Mouse (Mus musculus) fat pad, adult 2 months (tissue): Measurements from ENCODE around the gene Phip.
A peak's percentile ranks its signal among the peaks of the same experiment; 100 is the strongest.

Source experiments
- DNase-seq: peaks from one replicate; pipeline ENCODE4 v3.0.0-alpha.2; 2011; ENCODE audit warnings: low read depth, low spot score; ENCODE audit errors: extremely low read depth

Gene Phip

GRCm38 (mm10) chr9:82877078-82877477 is 98.2 kb downstream of the Phip start:
- no peak for DNase-seq

DNA sequence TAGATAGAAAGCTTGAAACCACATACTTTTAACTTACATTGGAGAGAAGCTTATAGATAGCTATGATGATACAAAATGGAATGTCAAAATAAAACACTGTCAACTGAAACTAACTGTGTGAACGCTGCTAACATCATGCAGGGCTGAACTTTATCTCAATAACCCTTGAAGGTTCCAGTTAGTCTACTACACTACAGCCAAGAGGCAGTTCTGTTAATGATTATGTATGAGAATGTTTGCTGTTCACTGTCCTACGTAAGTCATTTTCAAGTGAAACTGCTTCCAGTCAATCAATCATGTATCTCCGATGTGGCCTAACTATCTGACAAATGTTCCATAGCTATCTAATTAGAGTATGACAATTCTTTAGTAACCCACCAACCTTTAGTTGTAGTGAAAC is 107.6 kb downstream of the Phip start:
- DNase-seq = no peak

DNA sequence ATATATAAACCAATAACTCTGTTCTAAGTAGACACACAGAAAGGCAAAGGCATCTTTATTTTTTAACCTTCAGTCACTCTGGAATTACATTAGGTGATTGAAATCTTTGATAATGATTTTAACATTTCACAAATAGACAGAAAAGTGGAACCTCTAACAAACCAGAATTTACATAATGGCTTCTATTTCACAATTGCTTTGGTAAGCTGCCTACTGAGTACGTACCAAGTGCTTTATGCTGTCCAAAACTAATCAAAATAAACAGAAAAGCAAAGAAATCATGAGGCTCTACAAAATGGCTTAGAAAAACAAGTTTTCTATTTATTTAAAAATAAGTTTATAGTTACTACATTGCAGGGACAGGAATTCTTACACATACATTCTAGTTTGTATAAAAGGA is 109.2 kb downstream of the Phip start:
- DNase-seq = no peak

DNA sequence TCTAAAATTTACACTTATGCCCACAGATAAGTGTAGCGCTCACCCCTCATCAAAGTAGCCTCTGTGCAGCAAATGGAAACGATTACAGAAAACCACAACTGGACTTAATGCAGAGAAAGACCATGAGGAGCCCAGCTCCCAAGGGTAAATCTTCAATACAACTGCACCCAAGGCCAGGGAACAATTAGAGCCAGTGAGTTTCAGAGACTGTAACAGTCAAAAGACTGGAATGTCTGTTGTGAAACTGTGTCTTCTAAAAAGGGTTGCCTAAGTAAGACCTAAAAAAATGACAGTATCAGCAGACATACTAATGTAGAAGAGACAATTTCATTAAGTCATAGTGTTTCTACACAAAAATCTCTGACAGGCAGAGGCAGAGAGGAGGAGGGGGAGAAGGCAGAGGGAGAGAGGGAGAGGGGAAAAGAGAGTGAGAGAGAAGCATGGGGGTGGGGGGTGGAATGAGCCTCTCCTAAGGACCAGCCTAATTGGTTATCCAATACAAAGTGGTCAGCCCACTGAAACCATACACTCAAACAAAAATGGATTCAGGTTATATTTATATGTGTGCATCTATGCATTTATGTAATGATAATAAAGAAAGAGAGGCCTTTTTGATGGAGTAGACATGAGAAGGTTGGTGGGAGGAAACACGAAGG is 113.4 kb downstream of the Phip start:
- peak; percentile 42 for DNase-seq

DNA sequence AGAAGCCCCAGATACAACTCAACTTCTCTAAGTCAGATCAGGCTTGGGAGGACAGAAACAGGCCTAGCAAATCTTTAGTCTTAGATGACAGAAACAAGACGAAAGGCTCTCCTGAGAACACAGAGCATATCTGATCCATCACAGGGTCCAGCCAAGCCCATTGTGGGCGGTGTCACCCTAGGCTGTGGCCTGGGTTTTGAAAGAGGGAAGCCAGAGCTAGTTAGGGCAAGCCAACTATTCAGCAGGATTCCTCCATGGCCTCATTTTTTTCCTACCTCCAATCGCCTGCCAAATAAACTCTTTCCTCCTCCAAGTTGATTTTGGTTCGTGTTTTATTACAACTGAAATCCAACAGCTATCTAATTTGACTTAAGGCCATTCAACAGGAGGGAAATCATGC is 114.0 kb downstream of the Phip start:
- DNase-seq = peak; percentile 81

GRCm38 (mm10) chr9:82860805-82861204 is 114.5 kb downstream of the Phip start:
- no peak for DNase-seq

DNA sequence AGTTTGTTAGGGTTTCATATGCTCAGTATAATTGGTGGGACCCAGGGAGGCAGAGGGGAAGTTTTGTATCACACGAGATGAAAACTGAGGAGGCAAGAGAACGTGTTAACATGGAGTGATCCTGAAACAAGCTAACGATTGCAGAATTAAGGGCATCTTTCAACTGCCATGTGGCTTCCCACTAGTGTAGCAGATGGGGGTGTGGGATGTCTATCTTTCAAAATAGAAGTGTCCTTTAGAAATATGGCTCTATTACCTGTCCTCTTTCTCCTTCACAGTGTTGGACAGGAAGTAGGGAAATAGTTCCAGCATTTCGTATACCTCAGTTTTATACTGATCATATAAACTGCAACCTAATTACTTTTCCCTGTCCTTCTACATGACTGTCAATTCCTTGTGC is 119.1 kb downstream of the Phip start:
- no peak for DNase-seq

GRCm38 (mm10) chr9:82854973-82855614 is 120.2 kb downstream of the Phip start:
- no peak for DNase-seq

DNA sequence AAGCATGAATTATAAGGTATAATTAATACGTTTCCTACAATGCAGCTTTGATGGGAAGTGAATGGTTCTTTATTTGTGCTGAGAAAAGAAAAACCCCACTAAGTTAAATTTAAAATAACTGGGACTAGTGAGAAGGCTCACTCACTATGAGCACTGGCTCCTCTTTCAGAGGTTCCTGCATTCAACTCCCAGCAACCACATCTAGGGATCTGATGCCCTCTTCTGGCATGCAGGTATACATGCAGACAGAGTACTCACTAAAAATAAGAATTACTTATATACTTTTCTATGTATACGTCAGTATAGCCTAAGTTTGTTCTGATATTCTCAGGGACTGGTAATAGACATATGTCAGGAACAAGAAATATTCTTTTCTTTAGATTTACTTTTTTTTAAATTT is 121.3 kb downstream of the Phip start:
- DNase-seq = no peak

- DNase-seq = peak; percentile 80
These were observed 132.6 kb downstream of the Phip start for GRCm38 (mm10) chr9:82842671-82843070.

DNA sequence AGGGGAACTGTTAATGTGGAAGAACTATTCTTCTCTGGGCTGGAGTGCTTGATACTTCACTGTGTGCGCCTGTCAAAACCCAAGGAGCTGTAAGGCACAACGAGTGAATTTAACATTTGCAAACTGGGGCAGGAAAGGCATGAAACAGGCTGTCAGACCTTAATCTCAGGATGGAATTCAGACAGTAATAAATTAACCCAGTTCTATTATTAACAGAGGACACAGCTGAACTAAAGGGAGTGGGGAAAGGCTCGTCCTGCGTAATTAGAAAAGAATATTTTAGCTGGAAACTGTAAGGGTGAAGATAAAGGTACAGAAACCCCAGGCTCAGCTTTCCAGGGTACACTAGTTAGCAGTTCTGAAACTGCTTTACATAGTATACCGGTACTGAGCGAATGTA is 139.4 kb downstream of the Phip start:
- DNase-seq = no peak

DNA sequence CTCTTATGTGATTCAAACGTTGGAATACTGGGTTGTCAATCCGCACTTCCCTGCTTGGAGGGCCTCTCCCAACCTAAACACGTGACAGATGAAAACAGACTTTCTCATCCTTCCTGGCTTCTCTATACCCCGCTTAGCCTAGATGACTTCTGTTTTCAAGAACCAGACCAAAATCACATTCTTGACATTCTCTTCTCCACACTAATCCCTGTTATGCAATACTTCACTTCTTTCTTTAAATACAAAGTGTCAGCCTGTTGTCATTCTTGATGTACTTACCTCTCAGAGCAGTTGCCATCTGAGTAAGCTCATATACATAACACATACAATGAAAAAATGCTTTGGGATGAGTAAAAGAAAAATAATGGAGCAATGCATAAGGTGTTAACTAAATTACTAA is 143.4 kb downstream of the Phip start:
- no peak for DNase-seq

DNA sequence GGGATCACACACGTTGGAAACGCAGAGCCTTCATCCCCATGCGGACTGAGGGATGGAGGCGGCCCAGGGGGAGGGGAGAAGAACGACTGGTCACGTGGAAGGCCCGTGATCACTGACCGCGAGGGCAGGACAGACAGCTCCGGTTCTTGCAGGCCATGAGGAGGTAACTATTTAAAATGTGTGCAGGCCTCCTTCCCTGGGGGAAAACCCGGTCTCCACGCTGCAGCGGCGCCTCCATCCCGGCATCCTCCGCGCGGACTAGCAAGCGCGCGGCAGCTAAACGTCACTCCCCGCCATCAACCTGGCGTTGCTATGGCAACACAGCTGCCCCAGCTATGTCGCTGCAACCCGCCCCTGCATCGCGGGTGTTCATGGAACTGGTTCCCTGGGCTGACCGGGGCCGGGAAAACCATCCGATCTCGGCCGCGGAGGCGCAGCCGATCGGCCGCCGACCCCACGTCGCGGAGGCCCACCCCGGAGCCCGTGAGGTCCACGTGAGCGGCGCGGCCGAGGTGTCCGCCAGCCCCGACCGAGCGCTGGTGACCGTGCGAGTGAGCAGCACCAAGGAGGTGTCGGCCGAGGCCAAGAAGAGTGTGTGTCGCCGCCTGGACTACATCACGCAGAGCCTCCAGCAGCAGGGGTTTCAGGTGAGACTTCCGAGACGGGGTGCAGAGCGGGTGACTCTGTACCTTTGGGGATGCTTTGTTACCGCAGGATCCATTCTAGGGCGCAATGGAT is 145.5 kb downstream of the Phip start:
- DNase-seq = no peak

DNA sequence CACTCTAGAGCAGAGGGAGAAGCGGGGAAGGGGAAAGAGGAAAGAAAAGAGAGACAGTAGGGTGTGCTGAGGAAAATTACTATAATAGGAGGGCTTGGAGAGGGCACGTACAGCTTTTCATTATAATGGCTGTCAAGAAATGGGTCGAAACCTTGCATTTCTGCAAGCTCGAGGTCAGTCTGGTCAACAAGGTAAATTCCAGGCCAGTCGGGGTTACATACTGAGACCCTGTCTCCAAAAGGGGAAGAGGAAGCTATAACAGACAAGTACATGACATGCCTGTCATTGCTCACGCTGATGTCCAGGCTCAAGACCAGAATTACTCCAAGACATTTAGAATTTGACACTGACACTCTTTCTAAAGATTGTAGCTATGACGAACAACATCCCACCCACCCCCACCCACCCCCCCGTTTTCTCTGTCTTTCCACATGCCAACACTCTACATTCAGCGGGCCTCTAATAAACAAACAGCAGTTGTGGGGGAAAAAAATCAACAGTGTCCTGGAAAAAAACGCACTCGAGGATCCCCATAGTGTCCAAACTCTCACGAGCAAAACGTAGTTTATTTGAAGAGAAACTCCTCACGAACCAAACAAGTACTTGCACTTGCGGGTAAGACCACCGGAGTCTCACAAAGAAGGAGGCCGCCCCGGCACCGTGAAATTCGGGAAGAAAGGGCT is 146.2 kb downstream of the Phip start, which contains the start of gene Irak1bp1:
Irak1bp1 (plus strand) TSS at position 534 of the 683 bp plus-strand sequence.
- no peak for DNase-seq

GRCm38 (mm10) chr9:82826426-82826825 is 148.9 kb downstream of the Phip start:
- DNase-seq = no peak
